Mouse (Mus musculus) cortical plate, adult 2 months (tissue): ENCODE data around the gene Ppp6r2. TPM values are rescaled to one million over a fixed set of nuclear protein-coding genes. Genes with fewer than 3 reads are reported as not detected.
A peak's percentile ranks its signal among the peaks of the same experiment; 100 is the strongest.

Experiments
- H3K27ac ChIP-seq: fragments of 200-500 bp; 2 replicates; pipeline ENCODE4 v1.5.1; 2012; ENCODE audit warnings: low read length, control low read depth, inconsistent platforms; ENCODE audit not compliant: insufficient read depth
- H3K4me1 ChIP-seq: fragments of 200-500 bp; 2 replicates; pipeline ENCODE4 v1.6.1; 2011; ENCODE audit warnings: low read length; ENCODE audit not compliant: control insufficient read depth, insufficient read depth
- H3K4me3 ChIP-seq: fragments of 200-500 bp; 2 replicates; pipeline ENCODE4 v1.5.1; 2011; ENCODE audit warnings: mild to moderate bottlenecking, low read length, control low read depth; ENCODE audit not compliant: insufficient read depth
- CTCF ChIP-seq: fragments of 200-500 bp; IDR thresholded peaks from 2 replicates; pipeline ENCODE4 v1.5.1; 2011; ENCODE audit warnings: mild to moderate bottlenecking, control low read depth, low read length; ENCODE audit not compliant: insufficient read depth; ENCODE audit errors: extremely low read depth
- POLR2A ChIP-seq: fragments of 200-500 bp; IDR thresholded peaks from 2 replicates; pipeline ENCODE4 v1.6.1; 2011; ENCODE audit warnings: mild to moderate bottlenecking, low read length, control low read depth; ENCODE audit not compliant: insufficient read depth; ENCODE audit errors: extremely low read depth
- polyA plus RNA-seq: library from polyadenylated mRNA; depleted of rRNA; stranded (reverse); fragments of >200 nt; gene quantifications from 2 replicates; pipeline ENCODE4 v1.2.3, GENCODE M21; 2012

Gene Ppp6r2
- polyA plus RNA-seq, 1 experiment = 119 TPM

DNA sequence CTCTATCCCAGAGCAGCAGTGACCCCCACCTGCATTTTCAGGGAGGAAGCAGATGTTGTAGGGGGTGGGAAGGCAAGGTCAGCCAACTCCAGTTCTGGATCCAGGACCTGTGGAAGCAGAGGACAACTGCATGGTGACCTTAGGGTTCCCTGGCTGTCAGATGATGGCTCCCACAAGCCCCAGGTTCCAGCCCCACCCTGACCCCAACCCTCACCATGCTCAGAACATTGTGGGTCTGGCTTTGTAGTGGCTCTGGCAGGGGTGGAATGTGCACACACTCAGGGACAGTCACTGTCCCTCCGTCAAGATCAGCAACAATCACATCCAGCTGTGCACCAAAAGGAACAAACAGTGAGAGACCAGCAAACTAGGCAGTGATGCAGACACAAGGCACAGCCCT lies 94.6 kb downstream of the Ppp6r2 start:
- no peak overlapping the region for H3K27ac ChIP-seq
- no peak overlapping the region for H3K4me3 ChIP-seq
- peaks cover 22% of the 10 kb centered on the region for H3K4me1 ChIP-seq
- TF ChIP-seq POLR2A = no peak
- no peak for TF ChIP-seq CTCF

GRCm38 (mm10) chr15:89307461-89307860 lies 96.1 kb downstream of the Ppp6r2 start:
- H3K4me1 ChIP-seq = peaks cover 23% of the 10 kb centered on the region
- H3K27ac ChIP-seq = no peak overlapping the region
- no peak overlapping the region for H3K4me3 ChIP-seq
- TF ChIP-seq POLR2A = no peak
- no peak for TF ChIP-seq CTCF

DNA sequence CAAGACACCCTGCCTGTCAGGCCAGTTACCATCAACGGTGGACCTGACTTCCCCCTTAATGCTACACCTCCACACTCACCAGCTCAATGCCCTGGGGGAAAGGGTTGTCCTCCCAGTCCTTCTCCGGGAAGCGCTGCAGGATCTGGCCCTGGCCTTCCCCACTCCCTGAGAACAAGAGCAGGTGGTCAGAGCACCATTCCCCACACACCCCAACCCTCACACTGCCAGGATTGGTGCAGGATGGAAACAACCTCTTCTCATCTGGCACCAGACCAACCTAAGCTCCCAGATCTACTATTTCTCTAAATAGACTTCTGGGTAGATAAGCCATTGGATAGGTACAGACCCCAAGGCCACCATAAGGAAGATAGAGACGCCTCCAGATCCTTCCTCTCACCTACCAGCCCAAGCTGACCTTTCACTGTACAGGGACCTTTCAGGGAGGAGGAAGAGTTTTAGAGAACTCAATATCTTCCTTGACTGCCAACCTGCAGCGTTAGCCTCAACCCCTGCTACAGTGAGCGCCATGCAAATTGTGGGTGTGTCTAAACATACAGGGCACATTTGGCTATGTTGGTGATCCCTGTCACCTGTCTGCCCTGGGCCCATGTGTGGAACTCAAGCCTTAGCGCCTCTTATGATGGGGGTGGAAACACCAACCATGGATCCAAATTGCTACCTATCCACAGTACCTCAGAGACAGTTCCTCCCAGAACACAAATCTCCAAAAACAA lies 97.2 kb downstream of the Ppp6r2 start:
- peaks cover 28% of the 10 kb centered on the region for H3K4me1 ChIP-seq
- TF ChIP-seq CTCF (no peak), POLR2A (no peak)
- H3K4me3 ChIP-seq = no peak overlapping the region
- no peak overlapping the region for H3K27ac ChIP-seq

GRCm38 (mm10) chr15:89309962-89310498 lies 98.7 kb downstream of the Ppp6r2 start:
- H3K4me3 ChIP-seq = no peak overlapping the region
- H3K27ac ChIP-seq = peak overlapping the region; percentile 81
- H3K4me1 ChIP-seq = peaks cover 29% of the 10 kb centered on the region
- no peak for TF ChIP-seq POLR2A
- no peak for TF ChIP-seq CTCF

DNA sequence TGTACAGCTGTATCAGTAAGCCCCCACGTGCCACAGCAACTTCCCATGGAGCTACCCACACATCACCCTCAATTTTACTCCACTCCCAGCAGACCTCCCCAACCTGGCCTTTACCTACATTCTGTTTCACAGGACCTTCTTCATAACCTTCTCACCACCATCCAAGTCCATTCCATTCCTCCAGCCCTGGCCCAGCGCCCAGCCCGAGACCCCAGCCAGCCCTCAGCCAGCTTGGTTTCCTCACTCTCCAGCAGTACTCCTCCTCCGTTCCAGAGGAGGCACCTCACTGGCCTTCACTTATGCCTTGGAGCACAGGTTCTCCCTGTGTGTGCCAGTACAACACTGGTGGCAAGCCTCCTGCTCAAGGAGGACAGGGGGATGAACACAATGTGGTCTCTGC lies 102.0 kb downstream of the Ppp6r2 start:
- Histone ChIP-seq H3K4me1 (peaks cover 23% of the 10 kb centered on the region), H3K4me3 (no peak overlapping the region; the same call in 1 of the 2 replicates), H3K27ac (no peak overlapping the region)
- TF ChIP-seq POLR2A = no peak
- TF ChIP-seq CTCF = no peak

DNA sequence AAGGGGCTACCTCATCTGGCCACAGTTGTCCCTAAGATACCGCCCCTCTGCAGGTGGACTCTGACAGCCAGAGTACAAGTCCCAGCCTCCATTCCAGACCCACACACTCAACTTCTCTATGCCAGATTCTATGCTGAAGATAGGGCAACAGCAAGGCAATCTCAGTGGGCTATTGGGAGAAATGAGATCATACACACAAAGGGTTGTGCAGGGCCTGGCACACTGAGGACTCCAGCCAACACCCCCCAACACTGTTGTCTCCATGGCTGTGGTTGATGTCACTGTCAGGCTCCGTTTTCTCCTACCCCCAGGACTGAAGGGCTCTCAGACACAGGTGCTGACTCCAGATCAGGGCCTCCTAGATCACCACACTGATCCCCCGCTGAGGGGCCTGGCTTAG lies 102.8 kb downstream of the Ppp6r2 start:
- Histone ChIP-seq H3K27ac (peak overlapping the region; percentile 72; the same call in 1 of the 2 replicates), H3K4me1 (peaks cover 18% of the 10 kb centered on the region), H3K4me3 (peak overlapping the region; percentile 79)
- TF ChIP-seq POLR2A = no peak
- no peak for TF ChIP-seq CTCF

GRCm38 (mm10) chr15:89314511-89315189 lies 103.3 kb downstream of the Ppp6r2 start:
- TF ChIP-seq CTCF (no peak), POLR2A (no peak)
- H3K4me3 ChIP-seq = peak overlapping the region; percentile 79
- peak overlapping the region; percentile 72 for H3K27ac ChIP-seq
- H3K4me1 ChIP-seq = peaks cover 14% of the 10 kb centered on the region

DNA sequence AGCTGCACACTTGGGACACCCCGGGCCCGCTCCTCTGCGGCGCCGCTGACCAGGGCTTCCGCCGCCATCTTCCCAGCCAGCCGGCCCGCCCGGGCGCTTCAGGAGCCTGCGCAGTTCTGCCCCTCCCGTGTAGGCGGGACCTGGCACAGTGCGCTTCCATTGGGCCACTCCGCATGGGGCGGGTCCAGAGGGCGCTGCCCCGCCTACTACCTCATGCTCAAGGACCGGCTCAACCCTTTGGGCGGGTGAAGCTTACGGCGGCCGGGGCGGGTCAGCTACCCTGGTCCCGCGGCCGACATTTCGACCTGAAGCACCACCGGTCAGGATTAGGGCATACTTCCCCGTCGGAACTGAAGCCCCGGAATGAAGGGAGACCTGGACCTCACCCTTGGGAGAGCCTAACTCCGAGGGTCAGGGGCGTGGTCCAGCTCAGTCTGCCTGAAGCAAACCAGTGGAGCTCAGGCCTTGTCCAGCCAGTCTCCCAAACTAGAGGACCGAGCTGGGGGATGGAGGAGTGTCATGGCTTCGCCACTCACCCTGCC lies 103.9 kb downstream of the Ppp6r2 start, which contains the start of gene Sbf1:
Gene Sbf1 (minus strand): TSS at position 122 of the 542 bp plus-strand sequence.
- TF ChIP-seq CTCF = no peak
- peak; percentile 63 for TF ChIP-seq POLR2A
- H3K4me3 ChIP-seq = peak within 1 kb of the TSS; percentile 79
- H3K4me1 ChIP-seq = peaks cover 11% of the 10 kb centered on the region; the same call in 1 of the 2 replicates
- H3K27ac ChIP-seq = peak within 1 kb of the TSS; percentile 72

DNA sequence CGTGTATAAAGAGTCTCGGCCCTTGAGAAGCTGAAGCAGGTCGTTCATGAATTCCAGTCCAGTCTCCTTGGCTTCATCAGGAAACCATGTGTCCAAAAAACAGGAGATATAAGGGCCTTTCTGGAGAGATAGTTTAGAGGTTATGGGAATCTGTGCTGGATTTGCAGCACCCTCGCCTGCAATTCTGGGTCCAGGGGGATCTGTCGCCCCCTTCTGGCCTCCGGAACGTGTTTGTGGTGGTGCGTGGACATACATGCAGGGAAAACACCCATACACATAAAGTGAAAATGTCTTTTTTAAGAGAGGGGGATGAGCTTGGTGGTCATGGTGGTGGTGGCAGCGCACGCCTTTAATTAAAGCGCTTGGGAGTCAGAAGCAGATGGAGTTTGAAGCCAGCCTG lies 104.8 kb downstream of the Ppp6r2 start:
- H3K27ac ChIP-seq = no peak overlapping the region
- TF ChIP-seq POLR2A = no peak
- TF ChIP-seq CTCF = no peak
- no peak overlapping the region for H3K4me3 ChIP-seq
- peaks cover 6% of the 10 kb centered on the region; the same call in 1 of the 2 replicates for H3K4me1 ChIP-seq

- H3K27ac ChIP-seq = no peak overlapping the region
- no peaks in the 10 kb centered on the region for H3K4me1 ChIP-seq
- H3K4me3 ChIP-seq = no peak overlapping the region
- TF ChIP-seq CTCF = no peak
- TF ChIP-seq POLR2A = no peak
Measured at GRCm38 (mm10) chr15:89321264-89321663, 109.9 kb downstream of the Ppp6r2 start.
